Mouse (Mus musculus) heart, embryonic 10.5 days (tissue): ENCODE data around the gene Grwd1. TPM values are rescaled to one million over a fixed set of nuclear protein-coding genes. Genes with fewer than 3 reads are reported as not detected.
A peak's percentile ranks its signal among the peaks of the same experiment; 100 is the strongest.

Experiments
- DNase-seq: peaks from one replicate; pipeline ENCODE4 v3.0.0-alpha.2; 2017; ENCODE audit warnings: low spot score
- H3K27ac ChIP-seq: fragments of 300-500 bp; sonication (generic); 2 replicates; pipeline ENCODE4 v1.5.1; 2016; ENCODE audit warnings: mild to moderate bottlenecking
- H3K27me3 ChIP-seq: fragments of 300-500 bp; sonication (generic); 2 replicates; pipeline ENCODE4 v1.6.1; 2016; ENCODE audit warnings: mild to moderate bottlenecking; ENCODE audit not compliant: poor library complexity, insufficient read depth, severe bottlenecking
- H3K36me3 ChIP-seq: fragments of 300-500 bp; sonication (generic); 2 replicates; pipeline ENCODE4 v1.6.1; 2016; ENCODE audit warnings: mild to moderate bottlenecking, moderate library complexity
- H3K4me1 ChIP-seq: fragments of 300-500 bp; sonication (generic); 2 replicates; pipeline ENCODE4 v1.6.1; 2016; ENCODE audit warnings: mild to moderate bottlenecking
- H3K4me3 ChIP-seq: fragments of 300-500 bp; sonication (generic); 2 replicates; pipeline ENCODE4 v1.5.1; 2016; ENCODE audit warnings: mild to moderate bottlenecking, moderate library complexity
- H3K9me3 ChIP-seq: fragments of 300-500 bp; sonication (generic); 2 replicates; pipeline ENCODE4 v1.6.1; 2016; ENCODE audit warnings: mild to moderate bottlenecking, moderate library complexity
- WGBS: fragments of 180-500 bp; shearing (Covaris S2); methylation state at CpG from one replicate; pipeline ENCODE4 v1.1.7; 2016; 5-methylcytosine and 5-hydroxymethylcytosine counted together
- polyA plus RNA-seq: library from polyadenylated mRNA; unstranded; fragments of >200 nt; fragmentation: Nextera tagmentation; extraction: Ambion mirVana; gene quantifications from 2 replicates; pipeline ENCODE4 v1.2.1, GENCODE M21; 2016

The Grwd1 gene
- polyA plus RNA-seq, 1 experiment from 2014 or later = 97.9 TPM

DNA sequence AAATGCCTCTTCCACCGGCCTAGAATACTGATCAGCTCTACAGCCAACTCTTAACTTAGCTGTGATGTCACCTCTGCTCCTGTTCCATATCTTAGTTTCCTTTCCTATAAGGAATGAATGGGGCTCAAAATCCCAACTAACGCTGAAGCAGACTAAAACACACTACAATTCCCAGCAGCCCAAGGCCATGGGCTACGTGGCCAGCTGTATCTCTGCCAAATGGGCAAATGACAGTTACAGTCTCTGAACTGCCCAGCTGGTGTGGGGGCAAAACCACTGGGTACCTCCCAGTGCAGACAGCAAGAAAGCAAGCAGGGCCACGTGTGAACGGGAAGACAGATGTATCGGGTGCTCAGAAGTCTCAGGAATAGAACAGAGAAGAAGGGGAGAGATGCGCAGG is 4.1 kb downstream of the Grwd1 start:
- WGBS = 89% methylated on average over 7 of the region's 7 CpGs
- Histone ChIP-seq H3K9me3 (no peaks in the 10 kb centered on the region), H3K36me3 (peaks cover 70% of the 10 kb centered on the region)

DNA sequence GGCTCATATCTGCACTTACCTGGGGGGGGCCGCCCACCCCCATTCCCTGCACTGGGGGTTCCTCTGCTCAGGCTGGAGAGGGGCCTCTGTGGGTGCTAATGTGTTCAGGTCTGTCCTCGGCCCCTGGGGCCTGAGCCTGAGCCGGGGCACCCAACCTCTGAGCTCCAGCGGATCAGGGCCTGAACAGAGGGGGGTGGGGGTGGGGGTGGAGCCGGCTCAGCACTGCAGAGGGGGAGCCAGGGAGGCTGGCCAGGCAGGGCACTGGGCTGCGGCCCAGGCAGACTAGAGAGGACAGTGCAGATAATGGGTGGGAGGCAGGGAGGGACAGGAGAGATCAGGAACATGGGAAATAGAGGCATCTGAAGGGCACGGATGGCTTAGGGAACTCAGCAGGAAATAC is 6.1 kb downstream of the Grwd1 start, which contains the start of gene Kcnj14:
Kcnj14 (minus strand) TSS at position 185 of the 400 bp plus-strand sequence.
- DNase-seq = no peak
- Histone ChIP-seq H3K27me3 (peaks cover 14% of the 10 kb centered on the region), H3K36me3 (peaks cover 70% of the 10 kb centered on the region), H3K27ac (no peak within 1 kb of the TSS), H3K9me3 (no peaks in the 10 kb centered on the region), H3K4me3 (no peak within 1 kb of the TSS), H3K4me1 (peaks cover 17% of the 10 kb centered on the region)
- 59% methylated on average over 7 of the region's 7 CpGs for WGBS

More for the DNA sequence above, 4.1 kb downstream of the Grwd1 start:
- no peak overlapping the region for H3K4me3 ChIP-seq
- peaks cover 19% of the 10 kb centered on the region for H3K4me1 ChIP-seq
- H3K27ac ChIP-seq = no peak overlapping the region
- no peak for DNase-seq
- peaks cover 7% of the 10 kb centered on the region for H3K27me3 ChIP-seq

DNA sequence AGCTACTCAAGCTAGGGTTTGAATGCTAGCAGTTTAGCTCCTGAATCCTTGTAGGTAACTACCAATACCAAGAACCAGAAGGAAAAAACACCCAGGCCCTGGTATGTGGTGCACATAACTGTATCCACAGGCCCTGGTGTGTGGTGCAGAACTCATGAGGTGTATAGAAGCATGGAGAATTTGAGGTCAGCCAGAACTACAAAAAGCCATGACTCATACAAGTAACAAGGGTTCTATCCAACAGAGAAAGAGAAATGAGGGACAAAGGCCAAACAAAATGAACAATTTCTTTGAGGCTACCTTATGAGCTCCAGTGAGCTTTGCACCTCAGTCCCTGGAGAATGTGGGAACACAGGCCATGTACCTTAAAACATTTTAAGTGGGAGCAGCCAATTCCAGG is 9.8 kb downstream of the Grwd1 start:
- Histone ChIP-seq H3K27ac (no peak overlapping the region), H3K4me1 (peaks cover 14% of the 10 kb centered on the region), H3K36me3 (peaks cover 35% of the 10 kb centered on the region), H3K9me3 (no peaks in the 10 kb centered on the region), H3K27me3 (peaks cover 30% of the 10 kb centered on the region), H3K4me3 (no peak overlapping the region)
- DNase-seq = no peak

DNA sequence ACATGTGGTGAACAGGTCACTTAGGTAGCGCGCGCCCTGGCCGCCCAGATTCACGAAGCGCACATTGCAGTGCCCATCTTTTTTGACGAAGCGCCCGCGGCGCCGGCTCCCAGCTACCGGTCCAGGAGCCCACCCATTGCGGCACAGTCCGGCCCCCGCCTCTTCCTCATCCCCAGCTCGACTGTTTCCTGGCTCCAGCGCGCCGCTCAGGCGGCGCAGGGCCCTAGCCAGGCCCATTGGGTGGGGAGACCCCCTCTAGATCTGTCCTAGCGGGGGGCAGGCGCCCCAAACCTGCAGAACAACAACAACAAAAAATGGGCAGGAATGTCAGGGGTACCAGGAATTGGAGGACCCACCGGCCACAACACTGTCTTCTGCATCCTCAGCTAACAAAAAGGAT is 10.9 kb downstream of the Grwd1 start:
- Histone ChIP-seq H3K36me3 (peaks cover 25% of the 10 kb centered on the region), H3K4me3 (peak overlapping the region; percentile 39), H3K9me3 (no peaks in the 10 kb centered on the region), H3K4me1 (peaks cover 20% of the 10 kb centered on the region), H3K27ac (no peak overlapping the region), H3K27me3 (peaks cover 32% of the 10 kb centered on the region)
- 7% methylated on average over 25 of the region's 25 CpGs for WGBS
- DNase-seq = no peak

DNA sequence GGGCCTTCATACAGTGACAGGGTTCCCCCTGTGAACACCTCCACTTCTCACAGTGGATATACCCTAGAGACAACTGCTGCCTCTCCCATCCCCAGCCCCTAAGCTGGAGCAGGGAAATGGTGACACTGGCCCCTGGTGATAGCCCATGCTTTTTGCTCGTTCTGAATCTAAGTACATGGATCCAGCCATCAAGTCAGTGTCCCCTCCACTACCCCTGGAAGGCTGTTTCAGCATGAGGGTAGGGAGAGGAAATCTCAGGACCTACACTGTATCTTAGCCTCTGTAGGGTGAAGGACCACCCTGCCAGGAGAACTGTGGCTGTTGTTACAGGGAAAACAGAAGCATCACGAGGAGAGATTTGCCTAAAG is 14.8 kb downstream of the Grwd1 start:
- Histone ChIP-seq H3K9me3 (no peaks in the 10 kb centered on the region), H3K4me1 (peaks cover 32% of the 10 kb centered on the region), H3K36me3 (peaks cover 21% of the 10 kb centered on the region), H3K4me3 (no peak overlapping the region), H3K27me3 (peaks cover 31% of the 10 kb centered on the region), H3K27ac (no peak overlapping the region)
- 49% methylated on average over 2 of the region's 2 CpGs for WGBS
- DNase-seq = no peak

DNA sequence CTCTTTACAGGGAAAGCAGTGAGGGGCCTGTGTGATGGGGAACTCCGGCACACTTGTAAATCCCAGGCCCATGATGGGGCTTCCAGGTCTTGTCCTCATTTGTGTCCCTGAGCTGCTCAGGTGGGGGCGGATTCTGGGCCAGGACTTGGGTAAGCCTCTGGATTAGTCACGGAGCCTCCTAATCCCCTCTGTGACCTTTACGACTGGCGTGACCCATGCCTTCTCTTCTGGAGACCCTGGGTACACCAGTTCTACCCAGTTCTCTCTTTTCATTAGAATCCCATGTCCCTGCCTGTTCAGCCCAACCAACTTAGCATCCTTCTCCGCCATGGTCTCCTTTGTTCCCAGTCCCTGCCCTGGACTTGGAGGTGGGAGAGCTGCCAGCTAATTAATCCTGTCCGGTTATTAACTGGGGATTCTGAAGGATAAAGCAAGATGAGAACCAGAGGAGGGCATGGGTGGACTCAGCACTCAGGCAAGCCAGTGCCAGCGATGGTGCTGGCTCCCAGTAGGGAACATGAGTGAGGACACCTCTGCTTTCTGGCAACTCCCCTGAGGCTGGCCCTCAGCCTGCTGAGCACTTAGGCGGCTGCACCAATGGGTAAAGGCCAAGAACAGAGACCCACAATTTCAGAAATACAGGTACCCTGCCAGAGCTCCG is 15.3 kb downstream of the Grwd1 start:
- Histone ChIP-seq H3K4me1 (peaks cover 32% of the 10 kb centered on the region), H3K27me3 (peaks cover 26% of the 10 kb centered on the region), H3K4me3 (no peak overlapping the region), H3K27ac (no peak overlapping the region), H3K36me3 (peaks cover 26% of the 10 kb centered on the region), H3K9me3 (no peaks in the 10 kb centered on the region)
- peak; percentile 73 for DNase-seq
- WGBS = 65% methylated on average over 10 of the region's 10 CpGs

DNA sequence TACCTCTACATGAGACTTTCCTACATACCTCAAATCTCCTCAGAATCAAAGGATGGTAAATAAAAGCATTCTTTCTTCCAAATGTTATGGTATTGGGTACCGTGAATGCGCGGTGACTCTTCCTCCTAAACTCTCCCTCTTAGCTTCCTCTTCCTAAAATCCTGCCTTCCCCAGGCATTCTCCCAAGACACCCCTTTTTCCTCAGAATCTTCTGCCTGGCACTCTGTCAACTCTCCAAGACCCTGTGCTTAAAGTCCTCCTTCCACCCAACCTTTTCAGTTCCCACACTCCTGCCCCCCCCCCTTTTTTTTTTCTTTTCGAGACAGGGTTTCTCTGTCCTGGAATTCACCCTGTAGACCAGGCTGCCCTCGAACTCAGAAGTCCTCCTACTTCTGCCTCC is 15.9 kb downstream of the Grwd1 start:
- Histone ChIP-seq H3K27ac (0 out of 2 replicates have a peak overlapping the region, but pooled peaks have one; percentile 100), H3K27me3 (peaks cover 20% of the 10 kb centered on the region), H3K36me3 (peaks cover 33% of the 10 kb centered on the region), H3K4me3 (peak overlapping the region; percentile 94), H3K9me3 (no peaks in the 10 kb centered on the region), H3K4me1 (peaks cover 30% of the 10 kb centered on the region)
- WGBS = 10% methylated on average over 5 of the region's 5 CpGs
- no peak for DNase-seq

DNA sequence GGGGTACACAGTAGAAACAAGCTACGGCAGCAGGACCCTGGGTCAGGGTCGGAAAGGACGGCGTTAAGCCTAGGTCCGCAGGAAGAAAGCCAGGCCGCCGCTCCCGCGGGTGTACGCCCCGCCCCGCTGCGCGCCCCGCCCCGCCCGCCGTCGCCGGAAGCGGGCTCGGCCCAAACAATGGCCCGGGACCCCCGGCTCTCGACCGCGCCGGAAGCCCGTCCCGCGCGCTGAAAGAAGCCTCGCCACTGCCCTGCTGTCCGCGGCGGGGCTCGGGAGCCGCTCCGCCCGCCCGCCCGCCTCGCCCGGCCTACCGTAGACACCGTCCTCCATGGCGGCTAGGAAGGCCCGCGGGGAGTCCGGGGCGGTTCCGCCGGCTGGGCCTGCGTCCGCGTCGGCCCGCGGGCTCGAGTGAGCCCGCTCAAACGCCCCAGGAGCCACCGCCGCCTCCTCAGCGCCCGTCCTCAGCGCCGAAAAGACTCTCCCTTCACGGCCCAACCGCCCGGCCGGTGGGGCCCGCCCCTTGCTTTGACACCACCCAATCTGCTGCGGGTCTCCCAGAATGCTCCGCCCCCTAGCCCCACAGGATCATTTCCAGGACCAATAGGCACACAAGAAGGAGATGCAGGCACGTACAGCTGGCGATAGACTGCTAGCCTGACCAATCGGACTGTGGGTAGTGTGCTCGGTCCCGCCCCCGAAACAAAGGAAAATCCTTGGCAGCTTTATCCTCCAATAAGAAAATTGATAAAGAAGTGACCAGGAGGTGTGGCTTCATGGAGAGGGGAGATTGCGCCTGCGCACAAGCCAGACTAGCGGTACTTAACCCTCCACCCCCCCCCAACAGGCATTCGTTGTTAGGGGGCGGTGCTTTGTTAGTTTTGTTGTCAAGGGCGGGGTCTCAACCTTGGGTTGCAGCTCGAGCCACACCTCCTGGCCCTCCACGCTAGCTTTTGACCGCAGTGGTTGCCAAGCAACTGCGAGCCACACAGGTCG is 16.7 kb downstream of the Grwd1 start, which contains the start of gene Cyth2:
Cyth2 (minus strand) TSS at position 795 of the 993 bp plus-strand sequence.
- Histone ChIP-seq H3K27ac (peak within 1 kb of the TSS; percentile 100), H3K4me3 (peak within 1 kb of the TSS; percentile 94), H3K36me3 (peaks cover 40% of the 10 kb centered on the region), H3K27me3 (peaks cover 15% of the 10 kb centered on the region), H3K9me3 (no peaks in the 10 kb centered on the region), H3K4me1 (peaks cover 27% of the 10 kb centered on the region)
- under 1% methylated on average over 82 of the region's 92 CpGs for WGBS
- DNase-seq = peak; percentile 100

DNA sequence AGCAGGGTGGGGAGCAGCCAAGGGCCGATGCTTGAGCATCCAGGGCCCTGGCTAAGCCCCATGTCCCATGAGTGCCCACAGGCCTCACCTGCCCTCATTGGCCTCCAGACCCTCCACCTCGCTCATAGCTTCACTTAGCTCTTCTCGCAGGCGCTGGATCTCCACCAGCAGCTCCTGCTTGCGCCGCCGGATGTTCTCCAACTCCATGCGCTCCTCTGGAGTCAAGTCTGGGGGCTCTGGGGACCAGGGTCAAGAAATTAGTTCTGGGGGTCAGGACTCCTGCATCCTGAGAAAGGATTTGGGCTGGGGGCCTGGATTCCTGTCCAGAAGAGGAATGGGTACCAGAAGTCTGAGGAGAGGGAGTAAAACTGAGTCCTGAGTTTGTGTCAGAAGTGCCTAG is 17.8 kb downstream of the Grwd1 start:
- Histone ChIP-seq H3K27me3 (0 out of 2 replicates have a peak, but pooled peaks cover 5% of the 10 kb centered on the region), H3K4me1 (peaks cover 30% of the 10 kb centered on the region), H3K27ac (peak overlapping the region; percentile 100; the same call in 1 of the 2 replicates), H3K4me3 (peak overlapping the region; percentile 94), H3K36me3 (peaks cover 52% of the 10 kb centered on the region), H3K9me3 (no peaks in the 10 kb centered on the region)
- DNase-seq = no peak
- WGBS = 89% methylated on average over 8 of the region's 8 CpGs

DNA sequence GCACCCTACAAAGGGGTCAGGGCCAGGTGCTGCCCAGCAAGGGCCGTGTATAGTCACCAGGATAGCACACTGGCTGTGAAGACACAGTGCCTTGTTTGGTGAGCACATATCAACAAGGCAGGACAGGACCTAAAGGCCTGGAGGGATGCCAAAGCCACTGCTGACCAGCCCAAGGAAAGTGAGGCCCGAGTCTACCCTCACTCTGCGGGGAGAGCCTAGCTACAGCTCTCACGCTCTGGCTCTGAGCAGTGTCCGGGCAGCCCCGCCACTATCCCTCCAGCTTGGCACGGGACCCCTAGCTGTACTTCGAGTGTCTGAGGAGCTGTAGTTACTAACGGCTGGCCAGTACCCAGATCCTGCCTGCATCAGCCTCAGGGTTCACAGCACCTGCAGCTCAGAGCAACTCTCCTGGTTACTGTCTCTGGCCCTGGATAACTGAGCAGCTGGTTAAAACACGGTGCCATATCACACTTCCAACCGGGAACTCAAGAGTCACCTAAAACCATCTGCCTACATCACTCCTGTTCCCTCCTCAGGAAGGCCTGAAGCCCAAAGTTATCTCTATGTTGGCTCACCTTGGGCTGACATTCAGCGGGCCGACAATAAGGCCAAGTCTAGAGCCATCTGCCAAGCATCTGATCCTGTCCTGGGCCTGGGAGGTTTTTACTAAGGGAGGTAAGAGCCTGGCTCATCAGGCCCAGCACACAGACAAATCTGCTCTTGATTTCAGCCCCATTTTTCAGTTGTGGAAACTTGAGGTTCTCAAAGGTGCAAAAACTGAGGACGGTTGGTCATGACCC is 21.3 kb downstream of the Grwd1 start:
- no peaks in the 10 kb centered on the region for H3K27me3 ChIP-seq
- peaks cover 73% of the 10 kb centered on the region for H3K36me3 ChIP-seq
- no peak overlapping the region for H3K27ac ChIP-seq
- peaks cover 25% of the 10 kb centered on the region for H3K4me1 ChIP-seq
- no peaks in the 10 kb centered on the region for H3K9me3 ChIP-seq
- WGBS = 89% methylated on average over 14 of the region's 14 CpGs
- no peak overlapping the region for H3K4me3 ChIP-seq
- no peak for DNase-seq

DNA sequence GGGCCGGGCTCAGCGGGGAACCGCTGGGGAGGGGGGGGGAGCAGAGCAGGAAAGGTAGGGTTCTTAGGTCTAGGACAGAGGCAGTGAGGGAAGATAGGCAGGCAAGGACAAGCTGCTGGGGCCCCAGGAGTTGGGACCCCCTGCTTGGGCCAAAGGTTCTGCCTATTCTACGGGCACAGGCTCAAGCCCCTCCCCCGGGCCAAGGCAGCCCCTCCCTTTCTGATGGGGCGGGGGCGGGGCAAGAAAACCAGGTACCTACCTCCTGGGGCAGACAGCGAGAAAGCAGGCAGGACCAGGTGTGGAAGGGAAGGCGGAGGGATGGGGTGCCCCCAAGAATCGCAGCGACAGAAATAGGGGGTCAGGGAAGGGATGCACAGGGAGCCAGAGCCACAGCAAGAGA is 22.3 kb downstream of the Grwd1 start:
- H3K27me3 ChIP-seq = no peaks in the 10 kb centered on the region
- 64% methylated on average over 11 of the region's 11 CpGs for WGBS
- peaks cover 73% of the 10 kb centered on the region for H3K36me3 ChIP-seq
- H3K27ac ChIP-seq = no peak overlapping the region
- H3K4me1 ChIP-seq = peaks cover 25% of the 10 kb centered on the region
- DNase-seq = no peak
- no peaks in the 10 kb centered on the region for H3K9me3 ChIP-seq
- H3K4me3 ChIP-seq = no peak overlapping the region; the same call in 1 of the 2 replicates

DNA sequence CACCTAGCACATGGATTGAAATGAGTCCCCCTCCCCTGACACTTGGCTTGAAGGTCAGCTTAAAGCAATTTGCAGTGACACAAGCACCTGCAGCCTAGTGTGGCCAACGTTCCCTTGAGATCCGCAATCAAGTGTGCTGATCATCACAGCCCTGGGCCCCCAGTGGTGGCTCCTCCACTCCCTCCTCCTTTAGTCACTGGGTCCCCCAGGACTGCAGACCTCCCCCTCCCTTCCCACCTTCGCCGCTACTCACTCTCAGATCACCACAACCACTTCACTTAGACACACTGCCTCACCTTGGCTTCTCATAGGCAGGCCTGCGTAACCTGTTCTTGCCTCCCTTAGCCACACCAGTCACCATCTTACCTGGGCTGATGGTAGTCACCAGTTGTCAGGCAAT is 24.8 kb downstream of the Grwd1 start:
- no peak overlapping the region for H3K4me3 ChIP-seq
- peaks cover 5% of the 10 kb centered on the region; the same call in 1 of the 2 replicates for H3K27me3 ChIP-seq
- H3K27ac ChIP-seq = no peak overlapping the region
- H3K36me3 ChIP-seq = peaks cover 55% of the 10 kb centered on the region
- H3K9me3 ChIP-seq = no peaks in the 10 kb centered on the region
- no peak for DNase-seq
- WGBS = 56% methylated on average over 5 of the region's 5 CpGs
- H3K4me1 ChIP-seq = peaks cover 14% of the 10 kb centered on the region
